ENCODE assay signal across 9 mouse cellular contexts in the genomic region with DNA sequence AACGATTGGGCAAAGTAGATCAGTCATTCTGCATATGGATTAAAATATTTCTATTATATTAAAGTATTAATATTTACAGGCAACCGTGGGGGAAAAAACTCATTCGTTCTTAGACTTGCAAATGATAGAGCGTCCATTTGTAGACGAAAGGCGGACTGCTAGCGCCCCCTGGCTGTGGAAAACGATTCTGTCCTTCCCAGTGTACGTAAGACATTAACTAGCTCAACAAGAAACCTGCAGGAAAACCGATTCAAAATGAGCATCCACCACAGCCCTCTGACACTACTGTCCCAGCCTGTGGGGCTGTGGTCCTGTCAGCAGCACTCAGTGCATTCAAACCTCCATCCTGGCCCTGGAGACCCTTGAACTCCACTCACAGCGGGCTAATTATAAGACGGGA. TPM values are rescaled to one million over a fixed set of nuclear protein-coding genes. Genes with fewer than 3 reads are reported as not detected.
DNase-seq lines count a peak whose midpoint lies in the region; ATAC-seq and TF ChIP-seq lines count a peak whose summit lies in the region.
"Had no signal": no experiment of that assay in that cellular context is flagged by ENCODE, and none has a peak within 500 bp of the region (broad histone marks: within the 10 kb centered on the region; RNA-seq: fewer than 3 reads in every experiment).

No protein-coding gene starts in this region.

- TF ChIP-seq CTCF in gastrocnemius, adult 2 months (IDR thresholded peaks at IDR 0.05) = peak; percentile 98

- H3K27me3 ChIP-seq in heart, embryonic 12.5 days (replicated peaks) = peaks cover 3% of the 10 kb centered on the region
- no peaks in the 10 kb centered on the region for H3K27me3 ChIP-seq in limb, embryonic 14.5 days (ENCODE audit: control insufficient read depth, insufficient read depth, low read length)
- H3K27me3 ChIP-seq in neural tube, embryonic 13.5 days = peaks cover 4% of the 10 kb centered on the region; the same call in 1 of the 2 replicates

- H3K27ac ChIP-seq in heart, embryonic 12.5 days (ENCODE audit: poor library complexity, severe bottlenecking) = no peak overlapping the region
- H3K27ac ChIP-seq in gastrocnemius, adult 2 months = no peak overlapping the region
- H3K27ac ChIP-seq in limb, embryonic 14.5 days (replicated peaks; ENCODE audit: low read depth, low read length) = no peak overlapping the region
- H3K27ac ChIP-seq in neural tube, embryonic 13.5 days (replicated peaks) = no peak overlapping the region

- peaks cover 4% of the 10 kb centered on the region for H3K9me3 ChIP-seq in heart, embryonic 12.5 days (replicated peaks)
- H3K9me3 ChIP-seq in limb, embryonic 14.5 days (ENCODE audit: control insufficient read depth, low read length) = no peaks in the 10 kb centered on the region
- H3K9me3 ChIP-seq in neural tube, embryonic 13.5 days = peaks cover 5% of the 10 kb centered on the region; the same call in 1 of the 2 replicates

- peak; percentile 89 for DNase-seq in heart, adult 11 months
- DNase-seq in cerebellum, postnatal 14 days = peak; percentile 95 to 98
- peak; percentile 84 for DNase-seq in gastrocnemius, adult 2 months
- DNase-seq in kidney, adult 9 months = peak; percentile 80
- peak; percentile 89 for DNase-seq in limb, embryonic 14.5 days (ENCODE audit: low spot score)
- DNase-seq in telencephalon, adult 2 months (ENCODE audit: low read depth, low spot score) = peak; percentile 73

- no peak overlapping the region for H3K9ac ChIP-seq in heart, embryonic 12.5 days
- H3K9ac ChIP-seq in limb, embryonic 14.5 days (ENCODE audit: low read depth, low read length, severe bottlenecking) = no peak overlapping the region
- 0 out of 2 replicates have a peak overlapping the region, but pooled peaks have one; percentile 49 for H3K9ac ChIP-seq in neural tube, embryonic 13.5 days

- no peak overlapping the region for H3K4me2 ChIP-seq in heart, embryonic 12.5 days
- H3K4me2 ChIP-seq in limb, embryonic 14.5 days (replicated peaks; ENCODE audit: low read depth, low read length, severe bottlenecking) = no peak overlapping the region
- no peak overlapping the region; the same call in 1 of the 2 replicates for H3K4me2 ChIP-seq in neural tube, embryonic 13.5 days

- no peak for TF ChIP-seq POLR2A in limb, embryonic 14.5 days (IDR thresholded peaks at IDR 0.05; ENCODE audit: borderline replicate concordance, extremely low read depth, insufficient read depth, insufficient read length)

- H3K4me1 ChIP-seq in heart, embryonic 12.5 days (replicated peaks) = peaks cover 4% of the 10 kb centered on the region; the same call in 1 of the 2 replicates
- H3K4me1 ChIP-seq in limb, embryonic 14.5 days (ENCODE audit: control insufficient read depth, insufficient read depth, low read length) = peaks cover 10% of the 10 kb centered on the region
- H3K4me1 ChIP-seq in neural tube, embryonic 13.5 days (replicated peaks) = peaks cover 8% of the 10 kb centered on the region

- intact Hi-C loops in gastrocnemius, adult 2 months (cut with DNase I) = loop anchor here (5.0 to 10.0 kb wide), 5 partner anchors 397 to 817 kb away; no protein-coding TSS in a partner anchor

- no peak overlapping the region for H3K4me3 ChIP-seq in heart, embryonic 12.5 days
- no peak overlapping the region for H3K4me3 ChIP-seq in gastrocnemius, adult 2 months
- no peak overlapping the region for H3K4me3 ChIP-seq in limb, embryonic 14.5 days (replicated peaks; ENCODE audit: low read length)
- H3K4me3 ChIP-seq in neural tube, embryonic 13.5 days = no peak overlapping the region

- H3K36me3 ChIP-seq in heart, embryonic 12.5 days = no peaks in the 10 kb centered on the region
- no peaks in the 10 kb centered on the region for H3K36me3 ChIP-seq in limb, embryonic 14.5 days (ENCODE audit: control insufficient read depth, insufficient read depth, low read length)
- no peaks in the 10 kb centered on the region for H3K36me3 ChIP-seq in neural tube, embryonic 13.5 days
- H3K36me3 ChIP-seq: G1E had no signal

- no peak for ATAC-seq in heart, embryonic 12.5 days (ENCODE audit: insufficient number of reproducible peaks, low FRiP score)
- ATAC-seq in limb, embryonic 14.5 days (ENCODE audit: low FRiP score, low read depth) = peak; percentile 70; the same call in 1 of the 2 replicates
- peak; percentile 53 for ATAC-seq in neural tube, embryonic 13.5 days (ENCODE audit: low read depth)

- 20% methylated on average over 12 of the region's 12 CpGs for WGBS in heart, embryonic 12.5 days
- WGBS in limb, embryonic 14.5 days = 18% methylated on average over 12 of the region's 12 CpGs
- 17% methylated on average over 12 of the region's 12 CpGs for WGBS in neural tube, embryonic 13.5 days

RNA-seq across cellular contexts. Expression of a gene that starts 13.7 kb away (rescaled TPM):
- polyA plus RNA-seq in heart, embryonic 12.5 days (2016; fragmentation: Nextera tagmentation; extraction: Ambion mirVana) = 6.1 and 6.4 TPM in 2 replicates
- total RNA-seq in gastrocnemius, adult 2 months (2021) = 1 to 10 TPM; 3.0 to 4.0 TPM
- polyA plus RNA-seq in limb, embryonic 14.5 days (2012; rRNA removed) = 19.5 and 20.3 TPM in 2 replicates
- polyA plus RNA-seq in limb, embryonic 14.5 days (2014; fragmentation: Nextera tagmentation; extraction: Ambion mirVana) = 18.5 and 19.9 TPM in 2 replicates
- polyA plus RNA-seq in neural tube, embryonic 13.5 days (2015; fragmentation: Nextera tagmentation; extraction: Ambion mirVana) = 72.7 and 83.3 TPM in 2 replicates
- polyA plus RNA-seq: G1E had no signal

RNA-seq across cellular contexts. Expression of a gene that starts 42.4 kb away (rescaled TPM):
- polyA plus RNA-seq in heart, embryonic 12.5 days (2016; fragmentation: Nextera tagmentation; extraction: Ambion mirVana) = not detected in 2 replicates
- not detected for total RNA-seq in gastrocnemius, adult 2 months (2021)
- not detected in 2 replicates for polyA plus RNA-seq in limb, embryonic 14.5 days (2012; rRNA removed)
- polyA plus RNA-seq in limb, embryonic 14.5 days (2014; fragmentation: Nextera tagmentation; extraction: Ambion mirVana) = not detected in 2 replicates
- not detected in 2 replicates for polyA plus RNA-seq in neural tube, embryonic 13.5 days (2015; fragmentation: Nextera tagmentation; extraction: Ambion mirVana)
- total RNA-seq: G1E had no signal
- polyA plus RNA-seq: G1E had no signal
